9 mouse cellular contexts compared by ENCODE assay signal in the genomic region with DNA sequence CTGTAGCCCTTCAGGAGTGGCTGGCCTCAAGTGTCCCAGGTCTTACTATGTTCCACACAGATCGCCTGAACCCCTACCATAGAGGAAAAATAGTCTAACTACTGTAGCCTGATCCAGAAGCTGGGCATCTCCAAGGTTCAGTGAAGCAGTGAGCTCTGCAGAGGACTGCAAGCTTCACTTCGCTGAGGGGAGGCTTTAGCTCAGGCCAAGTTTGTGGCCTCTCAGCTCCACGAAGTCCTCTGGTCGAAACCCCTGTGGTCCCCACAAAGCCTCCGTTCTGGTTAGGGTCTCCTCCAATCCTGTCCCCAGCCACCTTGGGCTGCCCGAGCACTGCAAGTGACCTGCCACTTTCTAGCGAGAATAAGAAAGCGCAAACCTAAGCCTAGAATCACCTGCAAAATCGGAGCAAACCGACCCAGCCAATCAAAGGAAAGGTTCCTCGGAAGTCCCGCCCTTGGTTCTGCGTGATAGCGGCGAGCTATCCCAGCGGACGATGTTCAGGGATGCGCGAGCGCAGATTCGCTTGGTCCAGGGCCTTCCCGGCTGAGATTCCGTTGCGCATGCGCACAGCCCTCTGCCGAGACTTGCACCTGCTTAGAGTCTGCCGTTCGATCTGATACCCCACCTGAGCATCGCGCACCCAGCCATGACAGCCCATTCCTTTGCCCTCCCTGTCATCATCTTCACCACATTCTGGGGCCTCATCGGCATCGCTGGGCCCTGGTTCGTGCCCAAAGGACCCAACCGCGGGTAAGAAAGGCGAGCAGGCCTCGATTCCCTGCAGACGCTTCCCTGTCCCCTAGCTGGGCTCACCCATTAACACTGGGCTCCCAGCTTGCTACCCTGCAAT. TPM values are rescaled to one million over a fixed set of nuclear protein-coding genes. Genes with fewer than 3 reads are reported as not detected.
DNase-seq lines count a peak whose midpoint lies in the region; ATAC-seq lines count a peak whose summit lies in the region.
"Had no signal": no experiment of that assay in that cellular context is flagged by ENCODE, and none has a peak within 500 bp of the region (broad histone marks: within the 10 kb centered on the region; RNA-seq: fewer than 3 reads in every experiment).

A gene (plus strand): TSS at position 511 of the 850 bp plus-strand sequence.

- ATAC-seq in granulocyte monocyte progenitor cell, adult 5-6 weeks (replicated peaks; ENCODE audit: poor library complexity, severe bottlenecking): no peak

- DNase-seq in adrenal gland, adult 18-20 months (ENCODE audit: low spot score in 2 of 2): peak; percentile 75 to 81
- DNase-seq in embryo, embryonic 10 days (ENCODE audit: low spot score): peak; percentile 95
- DNase-seq in gastrocnemius, postnatal 14 days: peak; percentile 88
- DNase-seq in hindlimb bud, embryonic 11.5 days (ENCODE audit: extremely low spot score, low read depth, low spot score): peak; percentile 50
- DNase-seq in left cerebral cortex, adult 11 months (ENCODE audit: low spot score): peak; percentile 79
- peak; percentile 87 for DNase-seq in lung, postnatal 10 days
- peak; percentile 91 to 92 for DNase-seq in right cerebral cortex, adult 2 months (ENCODE audit: low spot score in 2 of 2)

- intact Hi-C loops in gastrocnemius, postnatal 14 days (cut with DNase I; ENCODE audit: low total_unique reads): loop anchor here (5.0 kb wide), 1 partner anchor 105 kb away; no protein-coding TSS in a partner anchor

RNA-seq across cellular contexts. Expression of the gene that starts here (rescaled TPM):
- total RNA-seq in adrenal gland, adult 18-20 months (2021): 10 to 100 TPM; 65.7 to 90.8 TPM
- 10 to 100 TPM; 48.6 to 48.9 TPM for total RNA-seq in gastrocnemius, postnatal 14 days (2021)
- total RNA-seq in granulocyte monocyte progenitor cell, adult 5-6 weeks (2014; fragmentation: Nextera tagmentation): not detected in 2 replicates
- not detected in 2 replicates for total RNA-seq in granulocyte monocyte progenitor cell, adult 5-6 weeks (2017)
- total RNA-seq: hematopoietic stem cell, adult 5-6 weeks had no signal

Comparison
In these comparisons a context has a peak if more than half of its experiments do, and no peak if none do; other contexts are left out.
1. RNA of the gene that starts here (total RNA-seq): 65.7 to 90.8 TPM in adrenal gland, adult 18-20 months and 48.6 to 48.9 TPM in gastrocnemius, postnatal 14 days; not detected in granulocyte monocyte progenitor cell, adult 5-6 weeks; every median in the first group is over 10 times any median in the second.
2. Peak in every context shown above with its lines, with median percentiles within 50 percentile points of each other: DNase-seq.